Mouse (Mus musculus) adrenal gland (tissue): Measurements from ENCODE around the gene Dhodh.

Experiments
- intact Hi-C: fragments of 180-260 bp; cut with DNase I; formaldehyde crosslinking; loops from one replicate; pipeline ENCODE4 v1.15.1; 2025
- long read RNA-seq, 2 experiments: library from polyadenylated mRNA; unstranded; transcript quantifications; one replicate each; pipeline ENCODE4 v2.0.0; 2020; ENCODE audit warnings: borderline replicate concordance in 1 of 2; ENCODE audit not compliant: insufficient replicate concordance in 1 of 2

The Dhodh gene
- long read RNA-seq, experiment 1, transcript Dhodh-201 (9 exons, 2,039 nt), result major isoform, 16 of 22 reads
- long read RNA-seq, experiment 1, partial matches to known transcripts, result 1 of 22 reads
- long read RNA-seq, experiment 1, other reads (novel, unspliced or antisense), result 4 of 22 reads
- long read RNA-seq, experiment 2, transcript Dhodh-201 (9 exons, 2,039 nt), result major isoform, 11 of 15 reads
- long read RNA-seq, experiment 2, partial matches to known transcripts, result 1 of 15 reads
- long read RNA-seq, experiment 2, other reads (novel, unspliced or antisense), result 3 of 15 reads

DNA sequence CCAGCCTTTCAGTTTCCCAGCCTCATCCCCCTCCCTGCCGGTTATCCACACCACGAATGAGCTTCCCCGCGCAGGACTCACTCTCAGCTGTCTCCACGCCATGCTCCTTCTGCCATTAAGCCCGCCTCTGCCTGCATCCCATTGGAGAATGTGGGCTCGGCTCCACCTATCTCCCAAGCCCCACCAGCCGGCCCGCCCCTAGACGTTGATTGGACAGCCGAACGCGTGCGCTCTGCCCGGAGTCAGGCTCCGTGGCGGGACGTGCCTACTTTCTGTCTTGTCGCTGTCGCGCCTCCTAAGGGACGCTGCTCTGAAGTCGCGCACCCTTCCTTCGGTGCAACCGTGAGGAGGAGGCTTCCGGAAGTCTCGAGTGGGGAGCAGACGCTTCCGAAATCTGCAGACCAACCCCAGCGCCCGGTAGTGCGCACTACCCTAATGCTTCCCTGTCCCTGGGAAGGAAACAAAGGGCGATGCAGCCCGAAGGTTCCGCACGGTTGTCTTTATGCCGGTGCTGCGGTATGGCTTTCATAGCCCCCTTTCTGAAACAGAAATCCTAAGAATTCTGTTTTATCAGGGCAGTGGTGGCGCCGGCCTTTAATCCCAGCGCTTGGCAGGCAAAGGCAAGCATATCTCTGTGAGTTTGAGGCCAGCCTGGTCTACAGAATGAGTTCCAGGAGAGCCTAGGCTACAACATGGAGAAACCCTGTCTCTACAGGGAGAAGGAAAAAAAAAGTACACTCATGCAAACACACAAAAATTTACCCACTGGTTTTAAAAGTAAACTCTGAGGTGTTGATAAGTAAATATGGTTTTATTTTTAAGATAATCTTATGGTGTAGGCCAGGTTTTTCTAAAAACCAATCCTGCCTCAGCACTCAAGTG lies at the start of gene Dhodh:
Gene Dhodh, minus strand, starts transcription at position 403 of the 882 bp plus-strand sequence.
- intact Hi-C loops, result no loop called here

DNA sequence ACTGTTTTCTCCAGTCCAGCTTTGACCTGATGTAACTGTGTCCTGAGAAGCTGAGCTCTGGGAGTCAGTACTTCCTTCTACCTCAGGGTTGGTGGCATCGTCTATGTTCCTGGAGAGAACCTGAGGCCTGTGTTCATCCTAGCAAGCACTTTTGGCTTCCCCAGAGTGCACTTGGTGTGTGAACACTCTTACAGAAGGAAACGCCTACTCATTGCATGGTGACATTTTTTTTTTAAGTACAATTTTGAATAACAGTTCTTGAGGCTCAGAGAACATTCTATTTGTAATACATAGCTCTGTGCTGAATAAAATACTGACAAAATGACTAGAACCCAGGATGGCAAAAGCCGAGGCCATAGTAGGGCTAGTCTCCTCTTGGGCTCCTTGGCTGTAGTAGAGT lies 48.4 kb upstream of the Dhodh start:
- intact Hi-C loops, result no loop called here

- intact Hi-C loops, result no loop called here
Measured at GRCm38 (mm10) chr8:109650801-109651200, 42.3 kb upstream of the Dhodh start.

DNA sequence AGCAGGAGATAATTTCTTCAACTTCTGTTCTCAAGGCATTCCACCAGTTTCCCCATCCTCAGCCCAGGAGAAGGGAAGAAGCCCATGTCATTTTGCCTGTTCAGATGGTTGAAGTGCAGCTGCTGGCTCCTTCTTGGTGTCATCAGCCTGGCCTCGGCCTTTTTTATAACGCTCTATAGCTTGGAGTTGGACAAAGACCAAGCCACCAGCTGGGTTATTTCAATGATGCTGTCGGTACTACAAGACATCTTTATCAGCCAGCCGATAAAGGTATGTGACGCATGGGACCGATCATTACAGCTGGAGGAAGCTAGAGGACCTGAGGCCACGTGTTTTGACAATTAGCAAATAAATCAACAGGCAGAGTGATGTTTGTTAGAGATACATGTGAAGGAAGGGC lies 40.0 kb upstream of the Dhodh start:
- intact Hi-C loops, result no loop called here

DNA sequence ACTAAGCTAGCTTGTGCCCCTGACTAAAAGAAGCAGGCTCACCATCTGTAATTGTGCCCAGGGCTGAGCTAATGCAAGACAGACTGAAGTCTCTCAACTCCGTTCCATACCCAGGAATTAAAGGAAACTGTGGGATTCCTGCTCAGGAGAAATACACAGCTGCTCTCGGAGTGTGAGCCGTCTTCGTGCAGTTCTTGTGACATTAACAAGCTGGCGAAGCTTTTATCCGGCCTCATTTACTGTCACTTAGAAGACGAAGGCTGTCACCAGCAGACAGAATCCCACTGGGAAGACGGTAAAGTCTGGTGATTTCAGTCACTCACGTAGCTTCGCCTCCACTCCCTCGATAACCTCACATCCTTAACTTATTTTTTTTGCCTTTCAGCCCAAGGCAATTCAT lies 38.9 kb upstream of the Dhodh start:
- intact Hi-C loops, result no loop called here

DNA sequence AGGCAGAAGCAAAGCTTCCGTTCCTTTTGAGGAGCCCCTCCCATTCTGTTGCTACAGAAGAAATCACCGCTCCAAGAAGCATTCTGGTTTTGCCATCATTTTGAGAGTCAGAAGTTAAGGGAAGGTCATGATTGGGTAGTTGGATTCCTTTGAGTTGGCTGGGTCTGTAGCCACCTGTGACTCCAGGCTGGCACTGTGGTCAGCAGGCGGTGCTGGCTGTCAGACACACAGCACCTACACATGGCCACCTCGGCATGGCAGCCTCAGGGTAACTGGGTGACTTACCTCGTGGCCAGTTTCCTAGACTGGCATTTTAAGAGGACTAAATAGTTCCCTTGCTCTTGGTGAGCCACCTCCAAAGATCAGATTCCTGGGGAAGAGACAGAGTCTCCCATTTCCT lies 32.8 kb upstream of the Dhodh start:
- intact Hi-C loops, result no loop called here

- intact Hi-C loops, result no loop called here
Measured at GRCm38 (mm10) chr8:109640410-109640809, 31.9 kb upstream of the Dhodh start.

GRCm38 (mm10) chr8:109638851-109639250 lies 30.4 kb upstream of the Dhodh start:
- intact Hi-C loops, result no loop called here

- intact Hi-C loops, result no loop called here
Measured at GRCm38 (mm10) chr8:109635146-109635545, 26.7 kb upstream of the Dhodh start.

DNA sequence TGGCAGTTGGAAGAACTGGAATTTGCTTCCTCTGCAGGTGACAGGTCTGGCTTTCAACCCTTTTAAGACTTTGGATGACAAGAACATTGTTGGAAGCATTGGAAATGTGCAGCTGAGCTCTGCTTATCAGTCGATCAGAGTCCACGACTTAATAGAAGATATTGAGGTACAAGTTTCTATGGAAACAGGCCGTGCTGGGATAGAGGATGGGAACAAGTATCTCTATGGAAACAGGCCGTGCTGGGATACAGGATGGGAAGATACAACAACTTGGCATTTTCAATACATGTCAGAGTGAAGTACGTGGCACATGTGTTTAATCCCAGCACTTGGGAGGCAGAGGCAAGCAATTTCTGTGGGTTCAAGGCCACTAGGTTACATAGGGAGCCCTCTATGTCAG lies 24.0 kb upstream of the Dhodh start:
- intact Hi-C loops, result no loop called here

DNA sequence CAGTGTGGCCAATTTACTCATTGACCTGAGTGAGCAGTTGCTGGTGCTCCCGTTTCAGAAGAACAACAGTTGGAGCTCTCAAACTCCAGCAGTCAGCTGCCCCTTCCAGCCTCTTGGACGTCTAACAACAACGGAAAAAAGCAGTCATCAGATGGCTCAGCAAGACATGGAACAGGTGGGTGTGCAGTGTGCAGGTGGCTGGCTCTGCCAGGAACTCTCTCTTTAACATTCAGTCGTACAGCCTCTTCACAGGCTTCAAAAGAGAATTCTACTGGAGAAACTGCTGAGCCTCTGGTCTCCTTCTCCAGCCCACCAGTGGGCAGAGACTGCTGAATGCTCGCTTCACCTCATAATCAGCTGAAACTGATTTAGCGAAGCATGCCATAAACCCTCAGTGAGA lies 20.2 kb upstream of the Dhodh start:
- intact Hi-C loops, result no loop called here

DNA sequence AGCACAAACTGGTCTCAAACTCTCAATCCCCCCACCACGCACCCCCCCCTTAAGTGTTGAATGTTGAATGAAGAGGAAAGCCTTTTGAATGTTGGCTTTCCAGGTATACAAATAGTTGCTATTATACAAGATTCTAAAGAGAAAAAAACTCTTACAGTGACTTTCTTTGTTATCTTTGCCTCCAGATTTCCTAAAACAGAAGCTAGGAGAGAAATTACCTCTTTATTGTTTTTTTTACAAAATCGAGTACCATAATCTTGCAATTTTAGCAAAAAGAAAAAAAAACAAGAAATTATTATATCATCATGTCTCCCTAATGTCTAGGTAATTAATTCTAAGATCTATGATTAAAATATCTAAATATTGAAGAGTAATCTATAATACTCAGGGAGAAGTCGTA lies 7.1 kb upstream of the Dhodh start:
- intact Hi-C loops, result no loop called here

- intact Hi-C loops, result no loop called here
Measured at GRCm38 (mm10) chr8:109614243-109615210, 6.1 kb upstream of the Dhodh start, which contains the start of gene Pkd1l3. Gene Pkd1l3 (plus strand): TSS chr8:109614517.

DNA sequence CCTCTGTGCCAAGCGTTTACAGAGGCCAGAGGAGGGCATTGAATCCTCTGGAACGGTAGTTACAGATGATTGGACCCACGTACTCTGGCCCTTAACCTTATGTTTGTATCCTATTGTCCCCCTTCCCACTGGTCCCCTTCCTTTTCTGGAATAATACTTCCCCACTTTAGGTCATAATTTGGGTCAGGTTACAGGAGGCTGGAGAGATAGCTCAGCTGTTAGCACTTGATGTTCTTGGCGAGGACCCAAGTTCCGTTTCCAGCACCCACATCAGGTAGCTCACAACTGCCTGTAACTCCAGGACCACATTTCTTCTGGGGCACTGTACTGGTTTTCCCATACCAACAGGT lies 655 bp upstream of the Dhodh start:
- intact Hi-C loops, result no loop called here

DNA sequence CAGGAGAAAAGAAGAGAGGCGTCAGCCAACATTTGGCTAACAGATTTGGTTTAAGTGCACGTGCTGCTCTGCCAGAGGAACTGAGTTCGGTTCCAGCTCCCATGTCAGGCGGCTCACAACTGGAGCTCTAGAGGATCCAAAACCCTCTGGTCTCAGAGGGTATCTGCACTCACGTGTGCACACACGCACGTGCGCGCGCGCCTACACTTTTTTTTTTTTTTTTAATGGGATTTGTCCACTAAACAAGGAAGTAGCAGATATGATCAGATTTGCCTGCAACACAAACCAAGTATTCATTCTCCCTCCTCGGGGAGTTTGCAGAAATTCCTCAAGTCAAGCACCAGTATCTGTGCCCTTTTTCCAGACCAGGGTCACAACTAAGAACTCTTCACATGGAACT lies 823 bp downstream of the Dhodh start:
- intact Hi-C loops, result loop anchor here (2.0 kb wide), 1 partner anchor 41 kb away; no protein-coding TSS in a partner anchor

GRCm38 (mm10) chr8:109606725-109607124 lies 1.7 kb downstream of the Dhodh start:
- intact Hi-C loops, result loop anchor here (2.0 kb wide), 1 partner anchor 40 kb away; no protein-coding TSS in a partner anchor

- intact Hi-C loops, result no loop called here
Measured at GRCm38 (mm10) chr8:109595854-109596253, 12.6 kb downstream of the Dhodh start.

DNA sequence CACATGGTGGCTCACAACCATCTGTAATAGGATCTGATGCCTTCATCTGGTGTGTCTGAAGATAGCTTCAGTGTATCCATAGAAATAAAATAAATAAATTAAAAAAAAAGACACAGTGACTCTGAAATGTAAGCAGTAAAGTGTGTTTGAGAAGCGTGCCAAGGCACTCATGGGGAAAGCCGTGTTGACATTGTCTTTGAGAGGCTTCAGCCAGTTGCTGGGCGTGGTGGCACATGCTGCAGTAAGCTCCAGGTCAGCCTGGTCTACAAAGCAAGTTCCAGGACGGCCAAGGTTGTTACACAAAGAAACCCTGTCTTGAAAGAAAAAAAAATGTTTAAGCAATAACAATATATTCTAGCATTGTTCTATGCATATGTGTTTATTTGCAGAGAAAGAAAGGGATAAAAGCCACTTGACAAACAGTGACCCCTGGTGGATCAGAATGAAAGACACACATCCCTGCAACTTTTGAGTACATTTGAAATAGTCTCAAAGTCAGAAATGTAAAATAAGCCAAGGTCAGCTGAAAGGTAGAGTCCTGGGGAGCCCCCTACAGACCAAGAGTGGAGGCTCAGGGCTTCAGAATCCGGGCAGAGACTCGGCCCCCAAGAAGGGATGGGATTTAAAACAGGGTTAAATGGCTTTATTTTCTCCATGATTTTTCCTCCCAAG lies 15.2 kb downstream of the Dhodh start:
- intact Hi-C loops, result no loop called here

DNA sequence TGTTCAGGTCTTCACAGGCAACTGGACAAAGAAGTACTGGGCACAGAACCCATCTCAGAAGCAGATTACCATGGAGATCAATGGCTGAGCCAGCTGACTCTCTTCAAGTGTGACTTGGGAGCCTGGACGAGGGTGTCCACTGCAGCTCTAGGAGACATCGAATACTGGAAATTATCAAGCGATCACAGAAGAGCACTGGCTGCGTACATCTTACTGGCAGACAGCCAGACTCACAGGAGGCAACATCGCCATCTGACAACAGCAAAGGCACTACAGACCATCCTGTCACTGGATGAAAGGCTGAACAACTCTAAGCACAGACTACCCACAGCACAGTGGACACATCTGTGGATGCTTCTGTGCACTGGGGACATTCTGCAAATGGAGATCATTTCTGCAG lies 16.3 kb downstream of the Dhodh start:
- intact Hi-C loops, result no loop called here

- intact Hi-C loops, result no loop called here
Measured at GRCm38 (mm10) chr8:109591367-109591766, 17.1 kb downstream of the Dhodh start.

GRCm38 (mm10) chr8:109590901-109591300 lies 17.6 kb downstream of the Dhodh start:
- intact Hi-C loops, result no loop called here
